Mouse (Mus musculus) layer of hippocampus, adult 9-11 months (tissue): ENCODE measurements around the gene Hectd2.

Source experiments
- DNase-seq: peaks from one replicate; pipeline ENCODE4 v3.0.0; 2022

Gene Hectd2

GRCm38 (mm10) chr19:36554046-36554784 lies at the start of gene Hectd2:
Gene Hectd2 (plus strand): TSS chr19:36554639.
- DNase-seq = peak; percentile 55

GRCm38 (mm10) chr19:36504716-36505115 lies 49.7 kb upstream of the Hectd2 start:
- no peak for DNase-seq

- DNase-seq = no peak
These were observed 43.1 kb upstream of the Hectd2 start for GRCm38 (mm10) chr19:36511305-36511704.

GRCm38 (mm10) chr19:36518461-36518860 lies 36.0 kb upstream of the Hectd2 start:
- peak; percentile 34 for DNase-seq

- no peak for DNase-seq
These were observed 32.9 kb upstream of the Hectd2 start for GRCm38 (mm10) chr19:36521568-36521967.

GRCm38 (mm10) chr19:36522558-36523195 lies 31.8 kb upstream of the Hectd2 start:
- DNase-seq = no peak

- DNase-seq = no peak
These were observed 29.4 kb upstream of the Hectd2 start for GRCm38 (mm10) chr19:36525071-36525470.

- no peak for DNase-seq
These were observed 21.4 kb upstream of the Hectd2 start for GRCm38 (mm10) chr19:36533082-36533481.

- DNase-seq = peak; percentile 60
These were observed 20.3 kb upstream of the Hectd2 start for GRCm38 (mm10) chr19:36534011-36534765.

GRCm38 (mm10) chr19:36534766-36535140 lies 19.7 kb upstream of the Hectd2 start:
- DNase-seq = peak; percentile 36

GRCm38 (mm10) chr19:36535186-36535585 lies 19.3 kb upstream of the Hectd2 start:
- no peak for DNase-seq

GRCm38 (mm10) chr19:36535878-36536277 lies 18.6 kb upstream of the Hectd2 start:
- no peak for DNase-seq

- DNase-seq = no peak
These were observed 17.5 kb upstream of the Hectd2 start for GRCm38 (mm10) chr19:36536929-36537328.

GRCm38 (mm10) chr19:36538528-36538927 lies 15.9 kb upstream of the Hectd2 start:
- no peak for DNase-seq

- no peak for DNase-seq
These were observed 15.1 kb upstream of the Hectd2 start for GRCm38 (mm10) chr19:36539311-36539710.

- no peak for DNase-seq
These were observed 14.3 kb upstream of the Hectd2 start for GRCm38 (mm10) chr19:36540012-36540606.

GRCm38 (mm10) chr19:36540776-36541175 lies 13.7 kb upstream of the Hectd2 start:
- DNase-seq = no peak

- no peak for DNase-seq
These were observed 836 bp upstream of the Hectd2 start for GRCm38 (mm10) chr19:36553561-36554045.

GRCm38 (mm10) chr19:36554785-36555595 lies 551 bp downstream of the Hectd2 start:
- DNase-seq = no peak

- DNase-seq = no peak
These were observed 4.9 kb downstream of the Hectd2 start for GRCm38 (mm10) chr19:36559331-36559730.

- no peak for DNase-seq
These were observed 5.7 kb downstream of the Hectd2 start for GRCm38 (mm10) chr19:36560160-36560559.

GRCm38 (mm10) chr19:36561171-36561570 lies 6.7 kb downstream of the Hectd2 start:
- no peak for DNase-seq
